Mouse (Mus musculus): ENCODE measurements at regions not wholly inside any gene's neighbourhood (a gene's known extent, or its start where the extent isn't known, plus 50 kb on each side); places are given as distances from the start of the nearest gene placed in this dataset.

DNA sequence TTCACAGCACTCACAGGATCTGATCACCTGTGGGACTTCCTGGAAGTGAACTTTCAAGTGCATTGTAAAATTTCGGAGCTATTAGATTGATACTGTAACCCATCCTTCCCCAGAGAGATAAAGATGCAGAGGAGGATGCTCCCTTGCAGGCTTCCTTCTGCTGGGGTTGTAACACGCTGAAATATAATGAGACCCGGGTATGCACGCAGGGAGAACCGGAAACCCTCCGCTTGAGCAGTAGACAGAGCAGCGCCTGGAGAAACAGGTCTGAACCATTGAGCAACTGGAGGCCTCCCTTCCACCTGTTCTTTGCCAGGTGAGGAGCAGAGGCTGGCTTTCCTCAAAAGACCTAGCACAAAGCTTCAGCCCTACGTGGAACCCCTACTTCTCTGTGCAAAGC lies 135.3 kb downstream of the Diras2 start:
- no peak for DNase-seq

DNA sequence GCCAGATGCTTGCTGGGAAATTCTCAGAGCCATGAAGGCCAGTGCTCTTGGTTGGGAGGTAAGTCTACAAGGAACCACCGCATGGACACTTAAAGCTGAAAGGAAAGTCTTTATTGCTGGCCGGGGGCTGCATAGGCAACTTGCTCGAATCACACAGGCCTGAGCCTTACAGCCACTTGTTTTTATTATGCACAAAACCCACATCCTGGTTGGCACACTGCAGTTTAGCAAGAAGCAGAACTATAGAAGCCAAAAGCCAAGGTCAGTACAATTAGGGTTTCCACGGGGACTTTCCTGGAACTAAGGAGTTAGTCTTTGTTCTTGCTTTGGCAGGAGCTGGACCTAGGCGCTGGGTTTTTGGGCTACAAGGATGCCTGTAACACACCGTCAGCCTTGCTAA lies 132.7 kb downstream of the Diras2 start:
- DNase-seq: no peak

- no peak for DNase-seq
These were observed 131.9 kb downstream of the Diras2 start for GRCm38 (mm10) chr13:52399143-52399542.

- no peak for DNase-seq
These were observed 127.3 kb downstream of the Diras2 start for GRCm38 (mm10) chr13:52403805-52404204.

- no peak for DNase-seq
These were observed 114.8 kb downstream of the Diras2 start for GRCm38 (mm10) chr13:52416301-52416700.

- no peak for DNase-seq
These were observed 108.6 kb downstream of the Diras2 start for GRCm38 (mm10) chr13:52422456-52422855.

- DNase-seq: no peak
These were observed 102.6 kb downstream of the Diras2 start for GRCm38 (mm10) chr13:52428527-52428926.

GRCm38 (mm10) chr13:52436756-52437155 lies 94.3 kb downstream of the Diras2 start:
- DNase-seq: no peak

DNA sequence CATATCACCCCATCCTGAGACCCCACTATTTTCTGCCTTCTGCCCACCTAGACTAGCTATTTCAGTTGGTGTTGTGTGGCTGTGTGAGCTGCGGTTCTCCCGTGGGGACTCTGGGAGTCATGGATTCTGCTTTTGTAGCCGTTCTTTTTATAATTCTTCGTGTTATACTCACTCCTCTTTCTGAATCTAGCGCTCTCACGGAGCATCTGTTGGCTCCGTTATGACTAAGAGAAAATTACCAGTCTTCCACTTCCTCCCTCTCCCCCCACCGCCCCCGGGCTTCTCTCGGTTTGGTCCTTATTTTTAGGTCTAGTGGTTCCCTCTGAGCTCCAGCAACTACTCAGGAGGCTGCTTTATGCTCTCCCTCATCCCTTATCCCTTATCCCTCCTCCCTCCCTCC lies 85.6 kb downstream of the Diras2 start:
- DNase-seq: no peak

DNA sequence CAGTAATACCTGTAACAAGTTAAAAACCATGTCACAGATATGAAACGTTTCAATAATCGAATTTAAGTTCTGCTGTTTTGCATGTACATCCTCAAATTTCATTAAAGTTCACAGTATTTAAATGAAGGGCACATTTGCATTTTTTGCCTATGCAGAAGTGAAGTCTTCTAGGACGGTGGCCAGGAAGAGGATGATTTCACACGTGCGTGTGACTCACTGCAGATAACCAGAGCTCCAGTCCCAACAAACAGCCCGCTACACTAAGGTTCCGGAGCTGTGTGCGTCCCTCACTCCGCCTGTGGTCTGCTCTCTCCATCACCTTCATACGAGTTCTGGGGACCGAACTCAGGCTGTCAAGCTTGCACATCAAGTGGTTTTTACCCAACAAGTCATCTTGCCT lies 82.2 kb downstream of the Diras2 start:
- DNase-seq: no peak

GRCm38 (mm10) chr13:52451486-52451885 lies 79.6 kb downstream of the Diras2 start:
- no peak for DNase-seq

DNA sequence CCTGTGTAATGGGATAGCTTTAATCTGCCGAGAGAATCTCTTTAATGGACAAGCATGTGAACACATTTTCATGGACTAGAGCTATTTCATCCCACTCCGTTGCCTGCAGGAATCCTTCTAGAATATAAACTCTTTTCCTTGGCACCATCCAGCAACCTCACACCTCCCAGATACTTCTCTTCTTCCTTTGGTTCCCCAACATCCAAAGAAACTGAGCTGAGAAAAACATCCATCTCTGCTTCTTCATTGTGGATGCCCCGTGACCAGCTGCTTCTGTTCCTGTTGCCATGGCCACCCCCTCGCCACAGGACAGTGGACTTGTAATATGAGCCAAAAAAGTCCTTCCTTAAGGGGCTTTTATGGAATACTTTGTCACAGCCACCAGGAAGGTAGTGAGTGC lies 78.8 kb downstream of the Diras2 start:
- DNase-seq: no peak
